Mouse (Mus musculus) cerebellum, adult 8-10 months (tissue): ENCODE data around the gene Cflar.
A peak's percentile ranks its signal among the peaks of the same experiment; 100 is the strongest.
"Not testable (repeated sequence)": the region's sequence is repeated elsewhere in the genome, so short reads cannot be mapped to it uniquely, and the experiment has no call there.

Experiments
- DNase-seq: peaks from one replicate; pipeline ENCODE4 v3.0.0; 2022

Gene Cflar

DNA sequence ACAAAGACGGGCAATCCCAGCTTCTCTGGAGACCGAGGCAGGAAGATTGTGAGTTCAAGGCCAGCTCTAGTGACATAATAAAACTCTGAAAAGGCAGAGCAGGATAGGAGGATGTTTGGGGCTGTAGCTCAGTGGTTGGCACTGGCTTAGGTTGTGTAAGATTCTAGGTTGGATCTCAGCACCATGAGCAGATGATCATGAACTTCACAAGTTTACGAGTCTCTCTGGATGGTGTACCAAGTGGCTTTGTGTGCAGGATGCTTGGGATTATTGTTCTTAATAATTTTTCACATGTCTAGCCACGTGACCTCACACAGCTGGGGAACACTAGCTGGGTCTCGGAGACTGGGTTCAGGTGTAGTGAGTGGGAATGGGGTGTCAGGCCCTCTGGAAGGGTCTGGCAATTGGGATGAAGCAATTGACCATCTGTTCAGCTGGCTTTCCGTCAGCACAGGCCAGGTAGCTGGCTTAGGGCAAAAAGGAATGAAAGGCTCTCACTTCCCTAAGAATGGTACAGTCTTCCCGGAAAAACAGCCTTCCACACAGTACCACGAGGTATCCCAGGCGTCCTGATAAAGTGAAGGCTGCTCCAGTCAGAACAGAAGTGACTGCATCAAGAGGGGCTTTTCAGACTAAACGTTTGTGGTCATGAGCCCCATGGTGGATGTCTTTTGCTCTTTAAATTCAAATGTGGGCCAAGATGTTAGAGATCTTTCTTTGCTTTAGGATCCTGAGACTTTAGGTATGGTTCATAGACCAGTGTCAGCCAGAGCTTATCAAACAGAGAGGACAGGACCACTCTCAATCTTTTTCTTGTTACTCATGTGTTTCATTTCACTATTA, 16.7 kb downstream of the Cflar start:
- peak; percentile 60 for DNase-seq

DNA sequence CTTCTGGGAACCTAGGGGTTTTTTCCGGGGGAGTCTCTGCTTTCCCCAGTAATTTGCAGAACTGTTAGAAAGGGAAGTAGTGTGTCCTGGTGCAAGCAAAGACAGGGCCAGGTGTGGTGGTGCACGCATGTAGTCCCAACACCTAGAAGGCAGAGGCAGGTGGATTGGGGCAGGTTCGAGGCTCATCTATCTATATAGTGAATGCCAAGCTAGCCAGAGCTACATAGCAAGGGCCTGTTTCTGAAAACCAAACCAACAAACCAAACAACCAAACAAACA, 17.2 kb downstream of the Cflar start:
- no peak for DNase-seq

DNA sequence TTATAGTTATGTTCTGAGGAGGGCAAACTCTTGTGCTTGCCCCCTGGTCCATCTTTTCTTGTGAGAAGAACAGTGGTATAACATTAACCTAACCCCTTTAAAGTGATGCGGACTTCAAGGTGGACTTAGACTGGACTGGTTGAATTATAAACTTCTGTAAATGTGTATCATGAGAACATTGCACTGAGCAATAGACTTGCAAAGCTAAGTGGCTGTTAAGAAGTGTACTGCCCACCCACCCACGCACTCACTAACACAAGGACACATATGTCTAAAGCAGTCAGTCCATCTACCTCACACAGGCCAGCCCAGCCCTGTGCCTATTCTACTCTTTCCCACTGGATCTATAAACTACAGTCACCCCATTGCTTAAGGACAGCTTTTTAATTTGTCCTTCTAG, 22.3 kb downstream of the Cflar start:
- DNase-seq = no peak

DNA sequence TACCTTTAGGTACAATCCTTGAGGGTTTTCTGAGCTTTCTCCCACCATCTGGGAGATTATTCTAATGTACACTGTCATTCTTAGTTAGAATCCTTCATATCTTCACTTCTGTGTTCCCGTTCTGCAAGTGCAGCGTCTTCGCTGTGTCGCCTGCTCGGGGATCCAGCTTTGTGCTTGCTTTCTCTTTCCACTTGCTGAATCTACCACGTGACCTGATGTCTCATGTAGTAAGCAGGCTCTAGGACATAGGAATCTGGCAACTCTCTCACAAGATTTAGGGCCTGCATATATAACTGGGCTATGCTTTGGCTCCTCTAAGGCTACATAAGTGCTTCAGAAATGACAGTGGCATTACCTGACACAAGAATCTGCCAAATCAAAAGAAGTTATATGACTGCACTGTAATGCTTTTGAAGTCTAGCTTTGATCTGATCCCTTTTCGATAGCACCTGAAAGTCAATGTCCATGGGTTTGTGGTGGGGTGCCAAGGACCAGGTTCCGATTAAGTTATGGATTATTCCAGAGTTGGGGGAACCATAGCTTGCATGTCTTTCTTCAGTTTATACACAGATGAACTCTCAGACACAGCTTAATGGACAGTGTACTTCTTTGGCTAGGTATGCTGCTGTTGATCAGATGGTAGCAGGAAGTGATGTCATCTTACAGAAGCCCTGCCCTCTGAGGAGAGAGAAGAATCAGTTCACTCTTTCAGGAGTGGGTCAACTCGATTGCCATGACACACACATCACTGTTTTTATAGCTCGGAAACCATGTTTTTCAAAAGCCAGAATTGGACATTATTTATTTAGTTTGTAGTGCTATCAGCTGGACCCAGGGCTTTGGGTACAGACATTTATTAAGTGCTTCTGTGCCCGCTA, 23.0 kb downstream of the Cflar start:
- no peak for DNase-seq

DNA sequence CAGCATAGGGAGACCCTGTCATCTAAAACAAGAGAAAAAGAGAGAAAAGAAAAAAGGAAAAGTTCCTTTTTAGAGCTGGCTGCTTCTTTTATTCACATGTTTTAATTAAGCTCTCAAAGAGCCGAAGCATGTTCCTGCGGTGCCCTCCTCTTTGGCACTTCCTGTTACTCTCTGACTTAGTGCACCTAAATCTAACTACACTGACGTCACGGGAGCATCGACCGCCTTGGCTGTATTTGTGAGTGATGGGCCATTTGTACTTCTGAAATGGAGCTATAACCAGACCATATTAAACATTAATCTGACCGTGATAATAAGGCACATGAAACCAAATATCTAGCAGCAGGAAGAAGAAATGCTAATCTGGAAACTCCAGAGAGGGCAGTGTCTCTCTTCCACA, 24.7 kb downstream of the Cflar start:
- DNase-seq = no peak

DNA sequence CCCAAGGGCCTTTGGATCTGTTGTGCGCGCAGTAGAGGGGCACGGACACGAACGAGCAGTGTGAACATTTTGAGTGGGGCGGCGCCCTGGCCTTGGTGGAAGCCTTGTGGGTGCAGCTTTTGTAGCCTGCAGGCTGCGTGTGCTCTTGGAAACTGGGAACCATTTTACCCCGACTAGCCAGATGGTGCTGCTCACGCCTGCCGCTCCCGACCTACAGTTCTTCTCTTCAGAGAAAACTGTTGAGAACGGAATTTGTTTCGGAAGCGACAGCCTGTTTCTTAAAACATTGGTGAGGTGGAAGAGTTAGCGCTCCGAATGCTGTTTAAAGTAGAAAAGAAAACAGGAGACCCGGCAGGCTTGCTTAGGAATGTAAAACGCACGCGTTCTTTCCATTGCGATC, 25.7 kb downstream of the Cflar start:
- no peak for DNase-seq

DNA sequence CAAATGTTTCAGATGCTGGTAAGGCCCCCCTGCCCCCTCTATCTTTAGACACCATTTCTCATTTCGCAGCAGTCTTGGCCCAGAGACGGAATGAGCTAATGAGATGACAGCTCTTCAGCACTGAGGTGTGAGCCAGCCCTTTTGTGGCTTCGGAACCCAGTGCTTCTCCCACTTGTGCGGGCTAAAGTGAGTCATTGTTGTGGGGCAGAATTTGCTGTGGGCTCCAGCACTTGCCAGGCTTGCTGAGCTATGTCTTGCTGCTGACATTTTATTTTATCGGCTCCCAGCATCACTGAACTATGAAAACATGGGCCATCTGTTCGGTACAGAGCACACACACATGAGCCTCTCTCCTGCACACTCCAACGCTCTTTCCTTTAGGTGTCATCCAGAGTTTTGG, 28.2 kb downstream of the Cflar start:
- DNase-seq = peak; percentile 53

DNA sequence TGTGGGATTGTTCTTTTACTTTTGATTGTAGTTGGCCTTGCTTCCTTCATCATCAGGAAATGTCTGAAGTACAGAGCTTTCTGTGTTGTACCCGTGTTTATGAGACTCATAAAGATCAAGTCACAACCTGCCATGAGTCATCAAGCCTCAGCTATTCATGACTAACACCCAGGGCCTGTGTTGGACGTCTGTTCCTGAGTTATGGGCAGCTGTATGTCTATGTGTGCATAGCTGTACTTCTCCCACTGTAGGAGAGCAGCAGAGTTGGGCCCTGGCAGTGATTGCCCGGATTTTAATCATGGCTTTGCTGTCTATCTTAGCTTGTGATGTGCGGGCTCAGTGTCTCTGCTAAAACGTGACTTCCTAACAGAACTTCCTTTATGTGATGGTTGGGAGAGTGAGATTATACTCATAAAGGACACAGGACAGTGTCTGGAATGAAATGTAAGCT, 31.3 kb downstream of the Cflar start:
- DNase-seq = no peak

DNA sequence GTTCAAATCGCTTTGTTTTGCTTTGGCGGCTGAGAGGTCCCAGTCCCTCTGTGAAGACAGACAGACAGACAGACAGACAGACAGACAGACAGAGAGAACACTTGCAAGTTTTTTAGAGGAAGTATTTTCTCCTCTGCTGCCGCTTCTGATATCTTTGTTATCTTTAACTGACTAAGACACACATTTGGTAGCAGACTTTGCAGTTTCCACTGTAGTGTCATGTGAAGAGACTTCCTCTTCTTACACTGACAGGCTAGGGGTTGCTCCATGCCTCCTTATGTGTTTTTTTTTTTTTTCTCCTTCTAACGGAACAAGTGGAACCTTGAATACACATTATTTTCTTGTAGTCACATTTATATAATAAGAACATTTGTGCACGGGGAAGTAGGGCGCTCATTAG, 31.9 kb downstream of the Cflar start:
- no peak for DNase-seq

DNA sequence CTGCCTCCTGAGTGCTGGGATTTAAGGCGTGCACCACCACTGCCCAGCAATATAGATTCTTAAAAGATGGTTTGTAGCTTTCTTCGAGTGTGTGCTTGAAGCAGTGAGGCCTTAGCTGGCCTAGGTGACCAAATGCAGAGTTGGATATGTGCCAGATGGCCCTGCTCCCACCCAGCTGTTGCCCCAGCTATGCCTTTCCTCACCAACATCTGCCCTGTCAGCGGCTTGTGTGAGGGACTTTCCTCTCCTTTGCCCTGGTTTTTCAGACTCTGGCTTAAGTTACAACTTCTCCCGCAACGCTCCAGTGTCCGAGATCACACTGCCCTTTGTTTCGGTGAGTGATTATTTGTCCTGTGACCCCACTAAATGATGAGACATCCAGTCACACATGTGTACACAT, 33.3 kb downstream of the Cflar start:
- DNase-seq = no peak

DNA sequence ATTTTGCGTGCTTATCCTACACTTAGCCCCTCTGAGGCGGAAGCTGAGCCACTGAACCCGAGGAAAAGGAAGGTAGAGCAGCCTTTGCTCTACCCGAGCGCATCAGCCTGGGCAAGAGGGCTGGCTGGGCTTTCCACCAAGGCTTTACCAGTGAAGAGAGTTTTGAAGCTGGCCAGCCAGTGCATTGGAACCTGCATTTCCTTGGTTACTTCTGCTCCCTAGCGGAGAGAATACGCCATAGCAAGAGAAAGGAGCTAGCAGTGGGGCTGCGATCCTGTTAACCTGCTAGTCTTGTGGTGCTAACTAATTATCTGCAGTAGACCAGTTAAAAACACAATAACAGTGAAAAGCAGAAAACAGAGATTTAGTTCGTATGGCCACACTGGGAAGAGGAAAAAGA, 35.6 kb downstream of the Cflar start:
- DNase-seq = peak; percentile 64

DNA sequence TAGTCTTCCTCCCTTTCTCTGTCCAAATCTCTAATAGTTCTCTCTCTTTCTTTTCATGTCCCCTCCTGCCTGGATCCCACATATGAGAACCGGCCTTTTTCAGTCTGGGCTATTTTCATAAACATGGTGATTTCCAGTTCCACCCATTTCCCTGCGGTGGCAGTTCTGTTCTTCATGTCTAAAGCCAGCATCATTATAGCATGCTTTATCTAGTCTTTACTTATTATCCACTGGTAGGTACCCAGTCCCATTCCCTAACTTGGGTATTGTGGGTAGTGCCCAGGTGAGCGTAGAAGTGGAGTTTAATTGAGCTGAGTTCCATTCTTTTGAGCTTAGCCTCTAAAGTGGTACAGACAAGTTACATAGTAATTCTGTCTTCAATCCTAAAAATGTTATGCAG, 48.1 kb downstream of the Cflar start:
- no peak for DNase-seq

DNA sequence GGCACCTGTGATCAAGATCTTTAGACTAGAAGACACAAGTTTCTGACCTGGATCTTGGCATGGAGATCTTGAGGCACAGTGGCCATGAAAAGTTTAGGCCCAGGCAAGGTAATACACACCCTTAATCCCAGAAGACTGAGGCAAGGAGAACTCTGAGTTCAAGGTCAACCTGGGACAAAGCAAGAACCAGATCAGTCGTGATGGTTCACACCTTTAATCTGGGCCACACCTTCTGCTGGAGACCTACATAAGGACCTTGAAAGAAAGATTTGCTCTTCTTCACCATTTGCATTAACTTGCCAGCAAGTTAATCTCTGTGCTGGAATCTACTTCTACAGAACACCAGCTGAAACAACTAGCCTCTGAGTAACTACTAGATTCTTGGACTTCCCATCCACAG, 49.3 kb downstream of the Cflar start:
- no peak for DNase-seq

DNA sequence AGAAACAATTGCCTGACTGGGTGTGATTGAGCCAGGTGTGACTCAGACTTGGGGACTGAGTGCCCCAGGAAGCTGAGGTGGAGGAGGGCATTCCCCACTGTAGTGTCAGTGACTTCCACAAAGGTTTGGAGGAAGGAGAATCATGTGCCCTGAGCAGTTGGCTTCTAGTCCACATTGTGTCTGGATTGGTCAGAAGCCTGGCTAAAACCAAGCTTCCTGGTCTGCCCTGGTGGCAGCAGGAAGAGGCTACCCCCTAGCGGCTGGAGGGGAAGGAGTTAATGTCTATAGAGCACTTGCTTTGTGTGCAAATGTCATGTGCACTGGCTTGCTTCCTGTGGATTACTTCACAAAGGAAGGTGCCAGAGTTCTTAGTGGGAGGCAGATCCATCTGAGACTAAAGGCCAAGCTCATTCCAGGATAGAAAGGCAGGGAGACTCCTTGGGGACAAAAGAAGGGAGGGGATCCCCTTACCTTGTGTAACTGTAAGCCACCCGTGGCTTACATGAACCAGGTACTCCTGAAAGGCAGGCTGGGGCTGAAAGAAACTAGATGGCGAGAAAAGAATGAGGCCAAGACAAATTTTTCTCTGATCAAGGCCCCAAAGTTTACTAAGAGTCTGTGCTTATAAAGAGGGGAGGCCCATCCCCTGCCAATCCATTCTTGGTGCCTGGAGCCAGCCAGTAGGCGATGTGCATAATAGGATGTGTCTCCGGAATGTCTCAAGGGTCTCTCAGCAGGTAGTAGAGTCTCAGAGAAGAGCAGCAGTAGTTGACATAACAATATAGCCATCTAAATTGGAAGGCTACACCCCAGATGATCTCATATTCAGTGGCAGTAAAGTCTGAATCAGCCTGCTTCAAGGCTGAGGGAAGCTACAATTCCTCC, 50.3 kb downstream of the Cflar start:
- not testable (repeated sequence) for DNase-seq

DNA sequence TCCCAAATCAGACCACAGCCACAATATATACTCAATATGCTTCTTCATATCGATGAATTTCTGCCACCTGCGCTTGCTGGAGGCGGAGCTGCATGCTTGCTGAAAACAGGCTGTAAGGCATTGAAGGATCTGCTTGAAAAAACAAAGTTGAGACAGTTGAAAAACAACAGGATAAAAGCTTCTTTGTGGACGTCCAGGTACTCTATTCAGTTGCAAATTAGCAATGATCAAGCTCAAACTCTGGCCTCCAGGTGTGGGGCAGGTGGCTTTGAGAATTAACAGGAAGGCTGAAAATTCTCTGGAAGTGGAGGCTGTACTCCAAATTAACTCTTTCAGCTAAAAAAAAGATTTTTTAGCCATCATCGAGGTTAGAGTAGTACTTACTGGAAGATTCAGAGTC, 51.3 kb downstream of the Cflar start:
- DNase-seq = no peak

DNA sequence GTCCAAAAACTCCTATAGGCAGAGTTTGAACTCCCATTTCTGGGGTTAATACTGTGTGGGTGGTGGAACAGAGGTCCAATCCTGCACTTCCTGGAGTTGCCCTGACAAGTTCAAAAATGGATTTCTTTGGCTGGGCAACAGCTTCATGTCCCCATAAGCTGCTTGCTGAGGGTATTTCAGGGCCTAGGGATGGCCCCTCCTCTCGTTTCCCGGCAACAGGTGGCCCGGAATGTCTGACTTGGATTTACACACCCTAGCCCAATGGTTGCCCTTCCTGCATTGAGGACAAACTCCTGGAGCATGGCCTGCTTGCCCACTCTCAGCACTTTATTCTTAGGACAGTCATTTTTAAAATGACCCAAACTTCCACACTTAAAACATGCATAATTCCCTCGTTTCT, 55.1 kb downstream of the Cflar start:
- not testable (repeated sequence) for DNase-seq

DNA sequence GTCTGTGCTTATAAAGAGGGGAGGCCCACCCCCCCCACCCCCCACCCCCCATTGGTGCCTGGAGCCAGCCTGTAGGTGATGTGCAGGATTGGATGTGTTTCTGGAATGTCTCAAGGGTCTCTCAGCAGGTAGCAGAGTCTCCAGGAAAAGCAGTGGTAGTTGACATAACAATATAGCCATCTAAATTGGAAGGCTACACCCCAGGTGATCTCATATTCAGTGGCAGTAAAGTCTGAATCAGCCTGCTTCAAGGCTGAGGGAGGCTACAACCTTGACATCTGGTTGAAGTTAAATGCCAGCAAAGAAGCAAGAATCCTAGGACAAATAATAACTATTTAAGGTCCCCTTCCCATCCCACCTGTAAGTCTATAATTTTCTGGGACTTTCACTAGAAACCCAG, 57.8 kb downstream of the Cflar start:
- DNase-seq = no peak

DNA sequence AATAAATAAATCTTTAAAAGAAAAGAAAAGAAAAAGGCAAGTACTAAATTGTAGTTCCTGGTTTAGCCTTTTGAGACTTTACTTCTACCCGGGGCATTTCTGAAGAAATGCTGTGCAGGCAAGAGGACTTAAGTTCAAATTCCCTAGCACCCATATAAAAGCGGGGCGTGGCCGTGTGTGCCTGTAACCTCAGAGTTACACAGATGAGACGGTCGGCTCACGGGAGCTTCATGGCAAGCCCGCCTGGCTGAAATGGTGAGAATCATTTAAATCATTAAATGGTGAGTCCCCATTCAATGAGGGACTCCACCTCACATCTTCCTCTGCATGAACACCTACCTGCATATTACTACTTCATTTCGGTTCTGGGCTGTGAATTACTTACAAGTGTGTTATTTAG, 58.4 kb downstream of the Cflar start:
- DNase-seq = no peak

DNA sequence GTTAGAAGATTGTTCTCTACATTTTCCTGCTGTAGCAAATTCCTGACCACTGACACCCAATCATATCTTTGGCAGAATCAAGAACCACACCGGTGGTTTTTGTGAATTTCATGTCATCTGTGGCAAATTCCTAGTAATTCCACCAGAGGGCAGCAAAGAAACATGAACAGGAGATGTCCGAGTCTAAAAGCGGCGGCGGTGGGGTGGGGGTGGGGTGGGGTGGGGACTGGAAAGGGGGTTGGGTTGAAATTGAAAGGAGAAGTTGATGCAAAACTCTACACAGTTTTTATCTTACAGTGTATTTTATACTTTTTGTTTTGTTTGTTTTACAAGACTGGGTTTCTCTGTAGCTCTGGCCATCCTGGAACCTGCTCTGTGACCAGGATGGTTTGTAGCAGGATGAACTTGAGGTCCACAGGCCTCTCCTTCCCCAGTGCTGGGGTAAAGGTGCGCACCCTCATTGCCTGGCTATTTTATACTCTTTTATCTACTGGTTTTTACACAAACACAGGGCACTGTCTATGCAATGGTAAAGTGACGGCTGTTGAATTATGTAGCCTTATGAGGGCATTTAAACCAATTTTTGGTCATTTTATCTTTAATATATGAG, 58.9 kb downstream of the Cflar start:
- peak; percentile 48 for DNase-seq

DNA sequence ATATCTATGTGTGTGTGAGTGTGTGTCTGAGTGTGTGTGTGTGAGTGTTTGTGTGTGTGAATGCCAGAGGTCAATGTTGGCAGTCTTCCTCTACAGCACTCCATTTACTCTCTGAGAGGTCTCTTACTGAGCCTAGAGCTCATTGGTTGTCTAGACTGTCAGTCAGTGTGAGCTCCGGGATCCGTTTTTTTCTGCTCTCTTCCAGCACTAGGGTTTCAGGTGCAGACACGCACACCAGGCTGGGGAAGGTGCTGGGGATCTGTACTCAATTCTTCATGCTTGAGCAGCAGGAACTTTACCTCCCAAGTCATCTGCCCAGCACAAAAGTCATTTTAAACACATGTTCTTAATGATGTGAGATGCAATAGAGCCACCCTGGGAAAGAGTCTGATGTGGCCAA, 60.8 kb downstream of the Cflar start:
- DNase-seq = no peak

DNA sequence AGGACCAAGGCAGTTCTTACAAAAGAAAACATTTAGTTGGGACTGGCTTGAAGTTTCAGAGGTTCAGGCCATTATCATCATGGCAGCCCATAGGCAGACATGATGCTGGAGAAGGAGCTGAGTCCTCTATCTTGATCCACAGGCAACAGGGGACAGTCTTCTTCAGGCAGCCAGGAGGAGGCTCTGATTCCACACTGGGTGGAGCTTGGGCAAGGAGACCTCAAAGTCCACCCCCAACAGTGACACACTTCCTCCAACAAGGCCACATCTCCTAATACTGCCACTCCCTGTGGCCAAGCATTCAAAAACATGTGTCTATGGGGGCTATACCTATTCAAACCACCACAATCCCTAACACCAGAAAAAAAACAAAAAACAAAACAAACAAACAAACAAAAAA, 62.0 kb downstream of the Cflar start:
- DNase-seq = no peak

DNA sequence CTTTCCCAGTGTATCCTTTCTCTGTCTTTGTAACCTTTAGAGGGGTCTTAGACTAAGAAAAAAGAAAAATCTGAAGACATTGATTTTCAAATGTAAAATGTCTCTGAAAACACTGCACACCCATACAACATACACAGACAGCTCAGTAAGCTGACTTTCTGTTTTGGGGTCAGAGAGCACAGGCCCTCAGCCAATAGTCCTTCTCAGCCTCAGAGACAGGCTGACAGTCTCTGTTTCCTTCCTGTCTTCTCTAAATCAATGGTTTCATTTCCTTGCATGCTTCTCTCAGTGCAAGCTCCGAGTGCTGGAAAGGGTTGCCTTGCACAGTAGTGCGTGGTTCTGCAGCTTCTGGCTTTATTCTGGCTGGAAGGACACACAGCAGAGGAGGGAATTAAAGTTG, 62.6 kb downstream of the Cflar start:
- DNase-seq = no peak

DNA sequence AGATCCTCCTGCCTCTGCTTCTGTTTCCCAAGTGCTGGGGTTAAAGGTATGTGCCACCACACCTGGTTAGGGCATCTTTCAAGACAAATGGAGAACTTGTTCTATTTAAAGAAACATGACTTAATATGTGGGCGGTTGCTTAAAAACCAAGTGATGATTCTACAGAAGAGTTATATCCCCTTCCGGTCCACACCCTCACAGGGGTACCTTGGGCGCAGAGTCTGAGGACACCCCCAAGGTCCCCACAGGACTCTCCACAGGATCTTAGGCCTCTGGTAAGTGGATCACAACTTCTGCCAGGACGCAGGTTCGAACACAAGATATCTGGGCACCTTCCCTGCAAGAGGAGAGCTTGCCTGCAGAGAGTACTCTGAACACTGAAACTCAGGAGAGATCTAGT, 64.1 kb downstream of the Cflar start:
- no peak for DNase-seq
